Mouse (Mus musculus): ENCODE results near the gene BC034090. TPM values are rescaled to one million over a fixed set of nuclear protein-coding genes. Genes with fewer than 3 reads are reported as not detected.
A peak's percentile ranks its signal among the peaks of the same experiment; 100 is the strongest.

The BC034090 gene
- polyA plus RNA-seq, 2 experiments, result 5.6 to 28.0 TPM

DNA sequence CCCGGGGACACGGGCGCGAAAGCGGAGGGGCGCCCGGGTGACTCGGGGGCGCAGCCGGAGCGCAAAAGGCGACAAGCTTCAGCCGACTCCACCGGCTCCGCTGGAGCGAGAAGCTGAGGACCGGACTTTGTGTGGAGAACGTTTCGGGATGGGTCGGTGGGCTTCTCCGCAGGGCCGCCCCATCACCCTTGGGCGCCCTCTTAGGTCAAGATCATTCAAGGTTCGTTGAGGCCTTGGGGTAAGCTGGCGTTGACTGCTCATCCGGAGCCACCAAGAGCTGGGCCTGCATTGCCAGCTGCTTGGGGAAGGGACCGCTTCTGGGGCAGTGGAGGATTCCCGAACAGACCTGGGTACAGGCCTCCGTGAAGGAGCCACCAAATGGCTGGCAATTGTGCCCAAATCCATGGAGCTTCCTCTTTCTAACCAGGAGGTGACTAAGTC lies 547 bp upstream of the BC034090 start:
- WGBS, result 5% methylated on average over 22 of the region's 29 CpGs
- Histone ChIP-seq H3K27ac (replicated peaks; ENCODE audit: low read depth, low read length) (peak overlapping the region; percentile 89), H3K4me3 (replicated peaks; ENCODE audit: low read length) (peak overlapping the region; percentile 71), H3K27me3 (ENCODE audit: control insufficient read depth, insufficient read depth, low read length) (no peaks in the 10 kb centered on the region), H3K36me3 (ENCODE audit: control insufficient read depth, insufficient read depth, low read length) (peaks cover 23% of the 10 kb centered on the region), H3K9ac (ENCODE audit: low read depth, low read length, severe bottlenecking) (peak overlapping the region; percentile 98), H3K9me3 (ENCODE audit: control insufficient read depth, low read length) (no peaks in the 10 kb centered on the region), H3K4me2 (replicated peaks; ENCODE audit: low read depth, low read length, severe bottlenecking) (peak overlapping the region; percentile 72), H3K4me1 (ENCODE audit: control insufficient read depth, insufficient read depth, low read length) (peaks cover 10% of the 10 kb centered on the region)
- no peak for DNase-seq (ENCODE audit: low spot score)
- peak; percentile 24; the same call in 1 of the 2 replicates for ATAC-seq (ENCODE audit: low FRiP score, low read depth)
- 0 out of 2 replicates have a peak, but pooled peaks have one; percentile 10 for TF ChIP-seq POLR2A (IDR thresholded peaks at IDR 0.05; ENCODE audit: borderline replicate concordance, extremely low read depth, insufficient read depth, insufficient read length)

DNA sequence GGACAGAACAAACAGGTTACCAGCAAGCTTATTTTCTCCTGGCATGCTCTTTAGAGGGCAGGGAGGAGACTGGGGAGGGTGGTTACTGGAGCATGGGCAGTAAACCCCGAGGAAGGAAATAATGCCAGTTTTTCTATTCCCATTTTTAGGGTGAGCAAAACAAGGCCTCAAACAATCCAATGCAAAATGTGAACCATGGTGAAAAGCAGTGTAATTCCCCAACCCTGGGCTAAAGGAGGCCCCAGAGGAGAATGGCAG lies 1.8 kb downstream of the BC034090 start:
- H3K4me2 ChIP-seq (replicated peaks; ENCODE audit: low read depth, low read length, severe bottlenecking), result no peak overlapping the region
- H3K27ac ChIP-seq (replicated peaks; ENCODE audit: low read depth, low read length), result no peak overlapping the region
- H3K27me3 ChIP-seq (ENCODE audit: control insufficient read depth, insufficient read depth, low read length), result no peaks in the 10 kb centered on the region
- ATAC-seq (ENCODE audit: low FRiP score, low read depth) (no peak), DNase-seq (ENCODE audit: low spot score) (no peak)
- H3K4me1 ChIP-seq (ENCODE audit: control insufficient read depth, insufficient read depth, low read length), result peaks cover 16% of the 10 kb centered on the region
- no peak overlapping the region for H3K4me3 ChIP-seq (replicated peaks; ENCODE audit: low read length)
- H3K9me3 ChIP-seq (ENCODE audit: control insufficient read depth, low read length), result no peaks in the 10 kb centered on the region
- H3K9ac ChIP-seq (ENCODE audit: low read depth, low read length, severe bottlenecking), result no peak overlapping the region
- no peak for TF ChIP-seq POLR2A (IDR thresholded peaks at IDR 0.05; ENCODE audit: borderline replicate concordance, extremely low read depth, insufficient read depth, insufficient read length)
- peaks cover 35% of the 10 kb centered on the region for H3K36me3 ChIP-seq (ENCODE audit: control insufficient read depth, insufficient read depth, low read length)
- WGBS, result 86% methylated on average over 1 of the region's 1 CpGs

DNA sequence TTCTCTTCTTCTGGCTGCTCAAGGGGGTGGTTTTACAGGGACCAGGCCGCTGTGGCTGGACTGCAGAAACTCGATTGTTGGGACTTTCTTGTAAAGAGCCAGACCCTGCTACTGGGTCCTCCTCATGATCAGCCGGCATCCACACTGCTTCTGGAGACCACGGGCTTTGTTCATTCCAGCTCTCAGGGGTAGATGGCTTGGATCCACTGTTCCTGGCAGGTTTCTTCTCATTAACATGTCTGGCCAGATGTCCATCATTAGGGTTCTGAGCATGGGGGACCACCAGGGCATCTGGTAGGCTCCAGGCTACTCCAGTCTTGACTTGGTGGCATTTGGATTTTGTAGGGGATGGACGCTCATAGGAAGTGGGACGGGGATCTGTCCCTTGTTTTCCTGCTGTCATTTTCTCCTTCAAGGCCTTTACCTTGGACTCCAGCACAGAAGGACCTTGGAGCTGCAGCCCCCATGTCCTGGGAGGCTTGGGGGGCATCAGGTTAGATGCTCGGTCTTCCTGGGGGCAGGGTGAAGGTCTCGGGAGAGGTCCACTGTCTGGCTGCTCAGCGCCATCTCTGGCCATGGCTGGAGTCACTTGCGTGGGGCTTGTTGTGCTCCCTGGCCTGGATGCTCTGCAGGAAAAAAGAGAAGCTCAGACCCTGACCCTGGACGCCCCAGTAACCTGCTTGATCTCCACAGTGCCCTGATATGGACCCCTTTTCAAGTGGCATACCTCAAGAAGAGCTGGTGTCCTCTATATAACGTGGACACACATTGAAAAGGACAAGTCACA lies 2.4 kb downstream of the BC034090 start:
- Histone ChIP-seq H3K4me2 (replicated peaks; ENCODE audit: low read depth, low read length, severe bottlenecking) (no peak overlapping the region), H3K27ac (replicated peaks; ENCODE audit: low read depth, low read length) (no peak overlapping the region), H3K4me1 (ENCODE audit: control insufficient read depth, insufficient read depth, low read length) (peaks cover 21% of the 10 kb centered on the region), H3K9me3 (ENCODE audit: control insufficient read depth, low read length) (no peaks in the 10 kb centered on the region), H3K36me3 (ENCODE audit: control insufficient read depth, insufficient read depth, low read length) (peaks cover 40% of the 10 kb centered on the region), H3K27me3 (ENCODE audit: control insufficient read depth, insufficient read depth, low read length) (no peaks in the 10 kb centered on the region), H3K9ac (ENCODE audit: low read depth, low read length, severe bottlenecking) (no peak overlapping the region), H3K4me3 (replicated peaks; ENCODE audit: low read length) (no peak overlapping the region)
- ATAC-seq (ENCODE audit: low FRiP score, low read depth), result no peak
- 76% methylated on average over 12 of the region's 12 CpGs for WGBS
- no peak for TF ChIP-seq POLR2A (IDR thresholded peaks at IDR 0.05; ENCODE audit: borderline replicate concordance, extremely low read depth, insufficient read depth, insufficient read length)
- no peak for DNase-seq (ENCODE audit: low spot score)

DNA sequence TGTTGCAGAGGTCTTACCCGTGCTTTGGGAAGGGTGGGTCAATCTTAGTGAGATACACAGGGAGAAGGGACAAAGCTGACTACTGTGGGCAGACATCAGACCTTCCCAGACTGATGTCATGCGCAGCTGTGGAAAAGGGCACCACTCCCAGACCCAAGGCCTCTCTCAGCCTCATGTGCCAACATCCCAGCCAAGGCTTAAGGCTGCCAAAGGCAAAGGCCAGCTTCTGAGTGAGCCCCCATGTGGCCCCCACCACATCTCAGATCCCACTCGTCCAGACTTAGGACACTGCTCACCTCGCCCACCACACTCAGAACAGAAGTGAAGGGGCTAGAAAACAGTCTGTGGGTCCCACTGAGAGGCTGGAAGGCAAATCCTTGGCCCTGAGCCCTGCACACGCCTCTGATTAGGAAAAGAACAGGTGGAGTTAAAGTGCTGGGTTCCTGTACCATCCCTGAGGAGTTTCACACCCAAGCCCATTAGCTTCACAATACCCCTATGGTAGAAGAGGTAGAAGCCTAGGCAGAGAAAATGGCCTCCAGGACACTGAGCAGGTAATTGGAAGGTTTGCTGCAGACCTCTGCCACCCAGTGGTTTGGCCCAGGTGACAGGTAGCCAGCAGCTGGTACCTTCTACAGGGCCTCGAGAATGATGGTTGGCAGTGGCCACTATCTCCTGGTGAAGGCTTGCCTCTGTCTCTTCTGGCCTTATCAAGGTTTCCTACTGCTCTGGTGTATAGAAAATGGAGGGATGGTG lies 4.1 kb downstream of the BC034090 start:
- no peaks in the 10 kb centered on the region for H3K27me3 ChIP-seq (ENCODE audit: control insufficient read depth, insufficient read depth, low read length)
- TF ChIP-seq POLR2A (IDR thresholded peaks at IDR 0.05; ENCODE audit: borderline replicate concordance, extremely low read depth, insufficient read depth, insufficient read length), result no peak
- 85% methylated on average over 6 of the region's 6 CpGs for WGBS
- H3K27ac ChIP-seq (replicated peaks; ENCODE audit: low read depth, low read length), result no peak overlapping the region
- ATAC-seq (ENCODE audit: low FRiP score, low read depth), result no peak
- peaks cover 30% of the 10 kb centered on the region for H3K4me1 ChIP-seq (ENCODE audit: control insufficient read depth, insufficient read depth, low read length)
- H3K4me2 ChIP-seq (replicated peaks; ENCODE audit: low read depth, low read length, severe bottlenecking), result no peak overlapping the region
- H3K9me3 ChIP-seq (ENCODE audit: control insufficient read depth, low read length), result no peaks in the 10 kb centered on the region
- no peak overlapping the region for H3K9ac ChIP-seq (ENCODE audit: low read depth, low read length, severe bottlenecking)
- peaks cover 49% of the 10 kb centered on the region for H3K36me3 ChIP-seq (ENCODE audit: control insufficient read depth, insufficient read depth, low read length)
- no peak overlapping the region for H3K4me3 ChIP-seq (replicated peaks; ENCODE audit: low read length)
- no peak for DNase-seq (ENCODE audit: low spot score)

DNA sequence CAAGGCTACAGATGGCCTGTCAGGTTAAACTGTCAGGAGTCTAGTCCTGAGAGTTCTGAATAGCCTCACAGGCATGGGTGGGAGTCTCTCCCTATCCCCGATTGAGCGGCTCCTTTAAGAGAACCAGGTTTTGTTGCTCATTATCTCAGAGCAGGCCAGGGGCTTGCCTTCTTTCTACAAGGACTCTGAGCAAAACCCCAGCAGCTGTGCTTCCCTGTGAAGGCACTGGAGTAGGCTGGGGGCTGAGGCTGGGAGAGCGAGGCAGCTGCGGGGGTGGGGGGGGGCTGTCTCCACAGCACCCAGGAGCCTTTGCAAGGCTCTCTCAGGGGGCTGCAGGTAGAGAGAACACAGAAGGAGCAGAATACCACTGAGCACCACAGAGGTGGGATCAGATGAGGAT lies 5.1 kb downstream of the BC034090 start:
- no peak overlapping the region for H3K4me2 ChIP-seq (replicated peaks; ENCODE audit: low read depth, low read length, severe bottlenecking)
- no peak overlapping the region for H3K4me3 ChIP-seq (replicated peaks; ENCODE audit: low read length)
- TF ChIP-seq POLR2A (IDR thresholded peaks at IDR 0.05; ENCODE audit: borderline replicate concordance, extremely low read depth, insufficient read depth, insufficient read length), result no peak
- H3K27ac ChIP-seq (replicated peaks; ENCODE audit: low read depth, low read length), result no peak overlapping the region
- H3K36me3 ChIP-seq (ENCODE audit: control insufficient read depth, insufficient read depth, low read length), result peaks cover 49% of the 10 kb centered on the region
- no peak overlapping the region for H3K9ac ChIP-seq (ENCODE audit: low read depth, low read length, severe bottlenecking)
- 57% methylated on average over 4 of the region's 4 CpGs for WGBS
- H3K9me3 ChIP-seq (ENCODE audit: control insufficient read depth, low read length), result no peaks in the 10 kb centered on the region
- peaks cover 37% of the 10 kb centered on the region for H3K4me1 ChIP-seq (ENCODE audit: control insufficient read depth, insufficient read depth, low read length)
- ATAC-seq (ENCODE audit: low FRiP score, low read depth), result no peak
- DNase-seq (ENCODE audit: low spot score), result no peak
- H3K27me3 ChIP-seq (ENCODE audit: control insufficient read depth, insufficient read depth, low read length), result no peaks in the 10 kb centered on the region

Measured in limb, embryonic 14.5 days (tissue).